Mouse (Mus musculus) kidney, adult 2 months (tissue): ENCODE measurements around the gene Zfp982. TPM values are rescaled to one million over a fixed set of nuclear protein-coding genes. Genes with fewer than 3 reads are reported as not detected.
A peak's percentile ranks its signal among the peaks of the same experiment; 100 is the strongest.
"Not testable (repeated sequence)": the region's sequence is repeated elsewhere in the genome, so short reads cannot be mapped to it uniquely, and the experiment has no call there.

Experiments
- DNase-seq: peaks from one replicate; pipeline ENCODE4 v3.0.0; 2021
- H3K27ac ChIP-seq: fragments of 200-500 bp; 2 replicates; pipeline ENCODE4 v1.5.1; 2012; ENCODE audit warnings: low read depth, low read length, control low read depth, inconsistent platforms; ENCODE audit not compliant: insufficient read depth
- H3K27me3 ChIP-seq: fragments of 200-500 bp; replicated peaks from 2 replicates; pipeline ENCODE4 v1.6.1; 2012; ENCODE audit warnings: mild to moderate bottlenecking, moderate library complexity, low read length, inconsistent platforms; ENCODE audit not compliant: control insufficient read depth, insufficient read depth
- H3K36me3 ChIP-seq: fragments of 200-500 bp; 2 replicates; pipeline ENCODE4 v1.6.1; 2012; ENCODE audit warnings: mild to moderate bottlenecking, moderate library complexity, low read length, inconsistent platforms; ENCODE audit not compliant: control insufficient read depth, insufficient read depth
- H3K4me1 ChIP-seq: fragments of 200-500 bp; 2 replicates; pipeline ENCODE4 v1.6.1; 2011; ENCODE audit warnings: low read length; ENCODE audit not compliant: control insufficient read depth, insufficient read depth
- H3K4me3 ChIP-seq: fragments of 200-500 bp; 2 replicates; pipeline ENCODE4 v1.5.1; 2011; ENCODE audit warnings: mild to moderate bottlenecking, low read depth, low read length, control low read depth; ENCODE audit not compliant: insufficient read depth
- CTCF ChIP-seq: fragments of 200-500 bp; conservative IDR thresholded peaks from 2 replicates; pipeline ENCODE4 v1.5.1; 2011; ENCODE audit warnings: low read depth, mild to moderate bottlenecking, control low read depth, low read length, moderate library complexity, mixed read lengths; ENCODE audit not compliant: insufficient read depth, insufficient read length
- POLR2A ChIP-seq: fragments of 200-500 bp; IDR thresholded peaks from one replicate; pipeline ENCODE4 v1.6.1; 2011; ENCODE audit warnings: low read depth, low read length, control low read depth
- WGBS: fragments of 180-500 bp; shearing (Covaris S2); methylation state at CpG from one replicate; pipeline ENCODE4 v1.1.7; 2018; 5-methylcytosine and 5-hydroxymethylcytosine counted together
- polyA plus RNA-seq: library from polyadenylated mRNA; depleted of rRNA; stranded (reverse); fragments of >200 nt; gene quantifications from 2 replicates; pipeline ENCODE4 v1.2.3, GENCODE M21; 2012; rRNA removed

Gene Zfp982
- polyA plus RNA-seq, result 0.14 and 0.16 TPM in 2 replicates

DNA sequence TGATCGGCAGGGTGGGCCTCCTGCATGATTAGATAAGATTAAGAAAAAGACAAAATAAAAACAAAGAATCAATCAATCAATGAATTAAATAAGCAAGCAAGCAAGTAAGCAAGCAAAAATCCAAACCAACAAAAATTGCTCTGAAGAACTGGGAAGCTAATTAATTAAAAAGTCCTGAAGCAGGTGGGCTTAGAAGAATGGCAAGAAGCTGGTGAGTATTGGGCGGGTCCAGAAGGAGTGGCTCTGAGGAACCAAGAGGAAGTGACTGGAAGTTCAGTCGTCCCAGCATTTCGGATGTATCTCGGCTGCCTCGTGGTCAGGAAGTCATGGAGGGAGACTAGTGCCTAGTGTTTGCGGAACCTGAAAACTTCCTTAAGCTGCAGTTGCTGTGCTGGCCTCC lies at the start of gene Zfp982:
TSS of gene Zfp982 (plus strand) at position 301 of the 400 bp plus-strand sequence.
- H3K4me3 ChIP-seq, H3K4me1 ChIP-seq, DNase-seq, H3K27ac ChIP-seq, H3K36me3 ChIP-seq, H3K27me3 ChIP-seq: not testable (repeated sequence)
- WGBS, result 87% methylated on average over 7 of the region's 7 CpGs

DNA sequence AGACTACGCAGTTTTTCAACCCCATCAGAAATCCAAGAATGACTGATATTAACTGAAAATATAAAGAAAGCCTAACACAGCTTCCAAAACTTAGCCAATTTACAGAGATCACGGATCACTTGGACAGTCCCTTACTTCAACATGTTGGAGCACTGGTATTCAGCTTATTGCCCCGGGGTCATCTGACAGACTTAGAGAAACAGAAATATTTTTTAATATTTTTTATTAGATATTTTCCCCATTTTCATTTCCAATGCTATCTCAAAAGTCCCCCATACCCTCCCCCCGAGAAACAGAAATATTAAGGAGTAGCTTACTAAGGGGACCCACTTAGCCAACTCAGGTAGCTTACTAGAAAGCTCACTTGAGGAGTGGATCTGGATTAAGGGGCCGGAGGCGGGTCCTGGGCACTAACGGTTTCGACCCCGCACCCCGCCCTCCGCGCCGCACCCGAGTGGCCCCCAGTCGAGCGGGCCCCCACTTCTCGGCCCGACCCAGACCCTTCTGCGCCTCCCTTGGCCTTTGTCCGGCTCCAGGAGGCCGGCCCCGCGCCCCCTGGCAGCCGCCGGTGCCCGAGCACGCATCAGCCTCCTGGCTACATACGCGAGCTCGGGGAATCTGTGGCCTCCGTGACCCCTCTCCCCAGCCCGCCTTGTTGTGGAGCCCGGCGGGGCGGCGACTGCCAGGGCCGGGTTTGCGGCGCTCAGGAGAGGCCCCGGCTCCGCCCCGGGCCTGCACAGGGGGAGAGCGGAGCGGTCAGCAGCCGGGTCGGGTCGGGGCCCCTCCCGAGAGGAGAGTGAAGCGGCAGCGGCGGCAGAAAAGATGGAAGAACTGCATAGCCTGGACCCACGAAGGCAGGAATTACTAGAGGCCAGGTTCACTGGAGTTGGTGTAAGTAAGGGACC lies 49.3 kb upstream of the Zfp982 start:
- not testable (repeated sequence) for H3K27me3 ChIP-seq
- WGBS, result 10% methylated on average over 52 of the region's 52 CpGs

DNA sequence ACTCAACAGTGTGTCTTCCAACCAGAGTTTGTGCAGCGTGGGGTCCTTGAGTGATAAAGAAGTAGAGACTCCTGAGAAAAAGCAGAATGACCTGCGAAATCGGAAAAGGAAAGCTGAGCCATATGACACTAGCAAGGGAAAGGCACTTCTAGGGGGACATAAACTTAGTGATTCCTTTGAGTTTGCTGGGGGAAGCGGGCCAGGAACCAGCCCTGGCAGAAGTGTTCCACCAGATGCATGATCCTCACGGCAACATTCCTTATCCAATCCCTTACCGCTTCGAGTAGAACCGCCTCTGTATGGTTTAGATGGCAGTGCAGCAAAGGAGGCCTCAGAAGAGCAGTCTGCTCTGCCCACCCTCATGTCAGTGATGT lies 48.7 kb upstream of the Zfp982 start:
- H3K4me3 ChIP-seq, result peak overlapping the region; percentile 63
- not testable (repeated sequence) for H3K36me3 ChIP-seq, H3K27me3 ChIP-seq, DNase-seq, H3K27ac ChIP-seq, H3K4me1 ChIP-seq
- 37% methylated on average over 8 of the region's 8 CpGs for WGBS

More for the DNA sequence above, 49.3 kb upstream of the Zfp982 start:
- H3K36me3 ChIP-seq, DNase-seq, H3K4me1 ChIP-seq, H3K27ac ChIP-seq: not testable (repeated sequence)
- peak overlapping the region; percentile 63 for H3K4me3 ChIP-seq

DNA sequence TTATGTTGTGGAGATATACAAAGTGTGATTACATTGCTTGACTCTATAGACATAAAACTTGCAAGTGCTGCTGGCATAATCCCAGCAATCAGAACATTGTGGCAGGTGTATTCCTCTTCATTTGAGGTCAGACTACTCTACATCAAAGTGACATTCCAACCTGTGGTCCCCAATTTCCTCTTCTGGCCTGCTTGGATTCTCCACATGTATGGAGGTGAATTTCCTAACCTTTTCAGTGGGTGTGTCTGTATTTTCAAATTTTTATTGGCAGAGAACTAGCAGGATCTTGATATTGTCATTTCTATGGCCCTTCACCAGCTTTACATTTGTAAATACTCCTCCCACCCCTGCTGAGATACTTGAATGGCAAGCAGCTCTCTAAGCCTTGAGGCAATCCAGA lies 46.8 kb upstream of the Zfp982 start:
- H3K27me3 ChIP-seq, H3K36me3 ChIP-seq, DNase-seq, H3K27ac ChIP-seq, H3K4me1 ChIP-seq, H3K4me3 ChIP-seq: not testable (repeated sequence)

DNA sequence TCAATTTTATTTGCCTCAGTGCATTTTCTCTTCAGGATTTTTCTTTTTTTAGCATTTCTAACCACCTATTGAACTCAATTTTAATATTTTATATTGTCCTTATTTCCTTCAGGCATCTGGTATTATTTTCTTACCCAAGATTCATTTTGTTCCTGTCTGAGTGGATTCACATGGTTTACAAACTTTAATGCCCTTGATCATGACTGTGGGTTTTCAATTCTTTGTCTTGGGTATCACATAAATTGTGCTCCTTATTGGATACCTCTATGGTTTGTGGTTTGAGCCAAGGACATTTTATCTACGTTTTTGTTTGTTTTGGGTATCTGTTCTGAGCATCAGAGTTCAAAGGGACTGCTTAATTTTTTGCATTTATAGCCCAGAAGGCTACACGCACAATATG lies 43.9 kb upstream of the Zfp982 start:
- DNase-seq, result no peak
- Histone ChIP-seq H3K4me3 (no peak overlapping the region), H3K36me3 (no peaks in the 10 kb centered on the region), H3K4me1 (no peaks in the 10 kb centered on the region), H3K27ac (no peak overlapping the region), H3K27me3 (no peaks in the 10 kb centered on the region)
- WGBS, result 65% methylated on average over 2 of the region's 2 CpGs
- TF ChIP-seq CTCF, result no peak
- TF ChIP-seq POLR2A, result no peak

DNA sequence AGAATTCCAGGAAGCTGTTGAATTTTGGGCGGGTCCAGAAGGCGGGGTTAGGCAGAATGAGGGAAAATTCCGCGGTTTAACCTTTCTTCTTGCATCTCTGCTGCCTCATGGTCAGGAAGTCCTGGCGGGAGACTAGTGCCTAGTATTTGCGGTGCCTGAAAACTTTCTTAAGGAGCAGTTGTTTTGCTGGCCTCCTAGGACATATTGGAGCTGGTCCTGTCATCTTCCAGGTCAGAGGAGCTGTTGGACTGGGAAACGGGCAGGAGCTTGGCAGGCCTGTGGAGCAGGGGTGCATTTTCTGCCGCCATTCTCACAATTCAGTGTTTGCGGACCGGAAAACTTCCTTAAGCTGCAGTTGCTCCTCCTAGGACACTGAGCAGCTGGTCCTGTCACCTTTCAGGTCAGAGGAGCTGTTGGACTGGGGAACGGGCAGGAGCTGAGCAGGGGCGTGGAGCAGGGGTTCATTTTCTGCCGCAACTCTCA lies 43.1 kb upstream of the Zfp982 start:
- Histone ChIP-seq H3K27me3 (no peaks in the 10 kb centered on the region), H3K27ac (no peak overlapping the region), H3K4me3 (peak overlapping the region; percentile 23), H3K4me1 (no peaks in the 10 kb centered on the region), H3K36me3 (no peaks in the 10 kb centered on the region)
- WGBS, result 16% methylated on average over 13 of the region's 13 CpGs
- no peak for DNase-seq
- TF ChIP-seq POLR2A (no peak), CTCF (no peak)

DNA sequence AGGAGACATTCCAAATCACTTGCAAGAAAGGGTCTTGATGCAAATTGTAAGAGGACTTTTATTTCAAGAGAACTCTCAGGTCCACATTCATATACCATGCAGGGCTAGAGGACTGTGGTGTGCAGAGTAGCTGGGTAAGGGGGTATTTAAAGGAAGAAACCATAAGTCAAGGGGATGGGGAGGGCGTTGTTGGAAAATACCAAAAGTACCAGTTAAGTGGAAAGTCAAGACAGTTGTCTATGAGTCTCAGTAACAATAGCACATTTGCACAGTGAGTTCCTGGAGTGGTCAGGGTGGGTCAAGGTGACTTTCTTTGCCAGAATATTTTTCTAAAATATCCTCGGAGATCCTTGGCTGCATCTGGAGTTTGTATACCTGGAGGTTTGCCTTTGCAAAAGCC lies 42.2 kb upstream of the Zfp982 start:
- H3K36me3 ChIP-seq, H3K27me3 ChIP-seq, DNase-seq, H3K4me3 ChIP-seq, H3K27ac ChIP-seq, H3K4me1 ChIP-seq: not testable (repeated sequence)
- 63% methylated on average over 2 of the region's 2 CpGs for WGBS

DNA sequence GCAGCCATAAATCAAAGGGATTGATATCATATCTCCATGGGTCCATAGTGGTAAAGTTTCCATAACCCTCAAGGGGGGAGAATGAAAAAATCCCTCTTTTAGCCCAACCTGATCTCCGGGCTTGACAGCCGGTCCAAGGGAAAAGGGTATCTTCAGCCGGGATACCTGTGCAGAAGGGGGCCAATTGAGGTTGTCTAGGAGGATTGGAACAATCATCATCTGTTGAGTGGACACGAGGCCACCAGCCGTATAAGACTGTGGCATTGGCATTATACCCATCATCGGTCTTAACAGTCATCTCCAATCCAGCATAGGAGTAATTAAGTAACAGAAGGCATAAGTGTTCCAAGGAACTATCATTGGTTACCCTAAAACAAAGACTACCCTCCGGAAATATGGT lies 25.0 kb upstream of the Zfp982 start:
- 90% methylated on average over 7 of the region's 7 CpGs for WGBS
- H3K27ac ChIP-seq, H3K4me1 ChIP-seq, H3K36me3 ChIP-seq, DNase-seq, H3K4me3 ChIP-seq, H3K27me3 ChIP-seq: not testable (repeated sequence)

DNA sequence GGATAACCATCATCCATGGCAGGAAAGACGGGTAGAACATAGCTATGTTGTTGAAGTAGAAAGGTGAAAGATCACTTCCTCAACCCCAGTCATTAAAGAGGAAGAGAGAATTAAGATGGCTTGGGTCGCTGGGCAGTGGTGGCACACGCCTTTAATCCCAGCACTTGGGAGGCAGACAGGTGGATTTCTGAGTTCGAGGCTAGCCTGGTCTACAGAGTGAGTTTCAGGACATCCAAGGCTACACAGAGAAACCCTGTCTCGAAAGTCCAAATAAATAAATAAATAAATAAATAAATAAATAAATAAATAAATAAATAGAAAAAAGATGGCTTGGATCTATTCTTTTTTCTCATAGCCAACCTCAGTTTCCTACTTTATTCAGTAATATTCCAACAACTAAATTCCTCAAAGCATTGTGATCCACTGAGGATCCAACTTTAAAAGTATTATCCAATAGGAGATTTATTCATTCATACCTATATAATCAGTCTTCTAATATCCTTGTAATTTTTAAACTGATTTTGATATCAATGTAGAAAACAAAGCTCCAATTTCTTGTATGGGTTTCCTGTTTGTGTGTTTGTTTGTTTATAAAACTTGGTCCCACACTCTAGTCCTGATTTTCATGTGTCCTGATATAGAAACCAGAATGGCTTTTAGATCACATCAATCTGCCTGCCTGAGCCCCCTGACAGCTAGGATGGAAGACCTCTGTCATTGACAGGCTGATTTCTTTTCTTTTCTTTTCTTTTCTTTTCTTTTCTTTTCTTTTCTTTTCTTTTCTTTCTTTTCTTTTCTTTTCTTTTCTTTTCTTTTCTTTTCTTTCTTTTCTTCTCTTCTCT lies 6.8 kb downstream of the Zfp982 start:
- DNase-seq, H3K27me3 ChIP-seq, H3K36me3 ChIP-seq, H3K4me3 ChIP-seq, H3K27ac ChIP-seq, H3K4me1 ChIP-seq: not testable (repeated sequence)
- 86% methylated on average over 5 of the region's 5 CpGs for WGBS
